Mouse (Mus musculus): ENCODE measurements around the gene Usp5. TPM values are rescaled to one million over a fixed set of nuclear protein-coding genes. Genes with fewer than 3 reads are reported as not detected.
A peak's percentile ranks its signal among the peaks of the same experiment; 100 is the strongest.
"Not testable (repeated sequence)": the region's sequence is repeated elsewhere in the genome, so short reads cannot be mapped to it uniquely, and the experiment has no call there.

Gene Usp5
- total RNA-seq, 4 experiments from 2014 or later = 134 to 158 (median 154) TPM

DNA sequence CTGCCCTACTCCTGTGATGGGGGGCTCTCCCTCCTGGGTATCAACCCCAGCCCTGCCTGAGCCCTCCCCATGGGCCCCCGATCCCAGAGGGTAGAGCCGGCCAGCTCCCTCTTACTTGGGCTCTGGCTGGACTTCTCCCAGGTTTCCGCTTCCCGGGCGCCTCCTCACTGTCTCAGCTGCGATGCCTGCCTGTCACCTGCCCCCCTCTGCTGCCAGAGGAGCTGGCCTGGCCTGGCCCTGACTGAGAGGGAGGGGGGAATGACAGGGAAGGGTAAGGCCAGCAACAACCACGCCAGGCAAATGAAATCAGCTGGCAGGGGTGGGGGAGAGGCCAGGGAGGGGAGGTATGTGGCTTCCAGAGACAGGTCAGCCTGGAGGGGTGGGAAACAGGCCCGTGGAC, 10.5 kb upstream of the Usp5 start:
- DNase-seq = no peak

GRCm38 (mm10) chr6:124836411-124836810, 7.1 kb upstream of the Usp5 start:
- DNase-seq = no peak

- no peak for DNase-seq
These were observed 6.2 kb upstream of the Usp5 start for GRCm38 (mm10) chr6:124835531-124835930.

DNA sequence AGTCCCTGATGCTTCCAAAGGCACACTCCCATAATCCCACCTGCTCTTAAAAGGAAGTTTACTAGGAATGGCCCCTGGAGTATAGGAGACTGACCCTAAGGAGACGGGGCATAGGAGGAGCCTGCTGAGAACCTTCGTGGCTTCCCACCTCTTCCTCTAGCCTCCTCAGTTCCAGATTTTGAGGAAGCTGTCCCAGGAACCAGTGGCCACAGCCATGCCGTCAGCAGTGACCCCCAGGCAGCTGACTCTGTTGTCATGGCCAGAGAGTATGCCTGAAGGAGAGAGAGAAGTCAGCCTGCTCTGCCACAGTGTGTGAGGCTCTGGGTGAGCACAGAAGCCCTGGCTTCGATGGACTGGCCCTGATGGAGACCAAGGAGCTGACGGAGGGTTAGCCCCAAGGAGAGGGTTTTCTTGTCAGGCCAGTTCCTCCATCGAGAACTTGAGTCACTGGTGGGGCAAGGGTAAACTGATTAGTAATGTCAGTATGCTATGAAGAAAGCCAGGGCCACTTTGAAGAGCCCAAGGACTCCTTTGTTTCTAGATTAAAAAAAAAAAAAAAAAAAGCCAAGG, 5.3 kb upstream of the Usp5 start:
- no peak for DNase-seq

GRCm38 (mm10) chr6:124831649-124832048, 2.4 kb upstream of the Usp5 start:
- no peak for DNase-seq

- not testable (repeated sequence) for DNase-seq
These were observed 1.9 kb upstream of the Usp5 start for GRCm38 (mm10) chr6:124831199-124831598.

- peak; percentile 93 for DNase-seq
These were observed 766 bp upstream of the Usp5 start for GRCm38 (mm10) chr6:124829799-124830700.

DNA sequence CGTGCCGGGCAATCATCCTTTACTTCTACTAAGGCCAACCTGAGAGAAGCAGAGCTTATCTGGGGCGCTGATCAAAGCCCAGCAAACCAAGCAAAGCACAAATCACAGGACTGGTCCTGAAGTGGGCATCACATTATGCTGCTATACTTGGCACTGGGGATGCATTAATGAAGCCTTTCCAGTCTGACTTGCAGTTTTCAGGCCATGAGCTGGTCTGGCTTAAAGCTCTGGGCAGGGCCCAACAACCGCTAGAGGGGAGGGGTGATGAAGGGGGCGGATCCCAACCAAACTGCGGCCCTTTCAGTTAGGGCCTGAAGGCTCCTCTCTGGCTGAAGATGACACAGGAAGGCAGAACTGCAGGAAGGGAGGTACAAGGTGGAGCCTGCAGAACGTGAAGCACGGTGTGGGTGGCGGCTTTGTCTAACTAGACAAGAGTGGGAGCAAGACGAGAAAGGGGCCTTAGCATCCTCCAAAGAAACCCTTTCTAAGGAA, 1.1 kb downstream of the Usp5 start:
- DNase-seq = peak; percentile 65

GRCm38 (mm10) chr6:124822049-124822448, 7.2 kb downstream of the Usp5 start:
- DNase-seq = no peak

DNA sequence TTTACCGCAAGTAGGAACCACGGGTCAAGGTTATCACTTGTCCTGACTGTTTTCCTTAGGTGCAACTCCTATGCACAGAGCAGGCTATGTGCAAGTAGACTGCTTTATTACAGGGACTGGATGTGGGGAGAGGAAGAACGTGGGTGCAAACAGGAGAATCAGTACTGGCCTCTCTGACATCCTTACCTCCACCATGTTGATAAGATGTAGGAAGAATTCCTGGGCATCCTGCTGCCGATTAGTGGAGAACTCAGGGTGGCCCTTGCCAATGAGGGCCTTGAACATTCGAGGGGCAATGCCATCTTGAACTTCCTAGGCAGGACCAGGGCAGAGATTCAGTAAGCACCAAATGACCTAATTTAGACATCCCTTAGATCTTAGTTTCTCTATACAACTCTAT, 8.4 kb downstream of the Usp5 start:
- no peak for DNase-seq

DNA sequence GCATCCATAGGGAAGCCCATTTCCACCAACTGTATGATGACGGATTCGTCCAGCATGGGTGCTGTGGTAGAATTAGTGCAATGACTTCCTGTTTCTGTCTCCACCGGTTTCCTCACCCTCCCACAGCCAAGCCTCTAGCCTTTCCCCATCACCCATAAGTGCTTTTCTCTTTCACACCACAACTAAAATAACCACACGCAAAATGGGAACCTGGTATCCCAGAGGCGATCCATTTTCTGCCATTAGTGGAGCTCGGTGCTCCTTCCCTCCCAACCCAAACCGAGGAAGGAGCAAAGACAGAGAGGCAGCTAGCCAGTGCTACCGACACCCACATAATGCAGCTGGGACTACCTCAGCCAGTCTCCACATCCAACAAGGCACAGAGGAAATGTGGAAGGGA, 11.3 kb downstream of the Usp5 start:
- no peak for DNase-seq

DNA sequence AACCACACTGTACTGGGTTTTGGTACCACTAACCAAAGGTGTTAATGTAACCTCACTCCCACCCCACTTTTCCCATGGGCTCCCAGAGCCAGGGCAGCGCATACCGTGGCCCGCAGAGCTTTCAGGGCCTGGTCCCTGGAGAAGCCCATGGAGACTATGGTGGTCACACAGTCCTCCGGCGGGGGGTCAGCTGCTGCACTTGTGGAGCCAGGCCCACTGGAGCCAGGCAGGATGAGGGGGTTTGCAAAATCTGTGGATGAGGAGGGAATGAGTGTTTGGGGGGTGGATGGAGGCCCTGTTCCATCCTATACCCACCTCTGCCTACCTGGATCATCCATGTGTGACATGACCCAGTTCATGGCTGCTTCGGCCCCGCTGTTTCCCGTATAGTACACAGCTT, 11.7 kb downstream of the Usp5 start:
- no peak for DNase-seq

- DNase-seq = no peak
These were observed 12.2 kb downstream of the Usp5 start for GRCm38 (mm10) chr6:124817125-124817524.

DNA sequence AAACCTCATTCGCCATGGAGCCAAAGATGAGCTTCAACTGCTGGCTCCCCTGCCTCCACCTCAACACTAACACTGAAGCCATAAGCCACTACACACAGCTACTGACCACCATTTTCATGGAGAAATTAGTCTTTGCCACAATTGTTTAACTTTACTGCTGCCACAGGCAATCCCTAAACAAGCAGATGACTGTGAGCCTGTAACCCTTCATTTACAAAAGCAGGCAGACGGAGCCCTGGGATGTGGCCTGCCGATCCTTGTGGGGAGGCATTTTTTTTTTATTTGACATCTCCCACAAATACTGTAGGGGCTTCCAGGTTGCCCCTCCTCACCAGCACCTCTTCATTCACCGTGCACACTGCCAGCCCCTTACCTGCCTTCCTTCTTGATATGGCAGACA, 12.7 kb downstream of the Usp5 start:
- DNase-seq = no peak

GRCm38 (mm10) chr6:124814858-124815774, 14.2 kb downstream of the Usp5 start:
- no peak for DNase-seq

DNA sequence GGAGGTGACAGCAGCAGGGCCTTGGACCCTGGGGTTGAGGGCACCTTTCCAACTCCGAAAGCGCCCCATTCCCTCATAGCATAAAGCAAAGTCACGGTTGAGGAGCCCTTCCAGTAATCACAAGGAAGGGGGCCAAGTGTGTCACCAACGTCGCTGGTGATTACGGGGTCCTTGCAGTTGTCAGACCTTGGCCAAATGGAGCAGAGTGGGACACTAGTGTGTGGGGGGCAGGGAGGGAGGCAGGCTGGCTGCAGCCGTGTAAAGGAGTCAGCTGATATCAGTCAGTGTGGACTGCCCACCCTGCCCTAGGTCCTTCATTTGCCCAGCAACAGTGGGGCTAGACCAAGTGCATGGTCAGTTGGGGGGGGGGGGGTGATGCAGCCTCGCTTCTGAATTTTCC, 14.8 kb downstream of the Usp5 start:
- no peak for DNase-seq

DNA sequence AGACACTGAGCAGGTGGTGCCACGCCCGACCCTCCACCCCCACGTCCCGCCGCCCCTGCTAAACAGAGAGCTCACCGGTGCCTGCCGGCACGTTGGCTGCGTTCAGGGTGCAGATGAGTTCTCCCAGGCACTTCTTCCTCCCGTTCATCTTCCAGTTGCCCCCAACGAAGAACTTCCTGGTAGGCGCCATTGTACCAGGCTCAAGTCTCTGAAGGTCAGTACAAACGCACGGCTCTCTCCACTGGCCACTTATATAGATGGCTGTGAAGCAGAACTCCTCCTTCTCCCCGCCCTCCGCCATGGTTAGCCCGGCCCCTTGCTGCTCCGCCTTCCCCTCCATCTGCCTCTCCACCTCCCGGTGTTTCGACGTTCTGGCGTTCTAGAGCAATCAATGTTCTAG, 15.4 kb downstream of the Usp5 start, which contains the start of gene Tpi1:
Gene Tpi1 (minus strand): TSS at position 364 of the 400 bp plus-strand sequence.
- DNase-seq = peak; percentile 90

- DNase-seq = peak; percentile 58
These were observed 15.8 kb downstream of the Usp5 start for GRCm38 (mm10) chr6:124813496-124813895.

- DNase-seq = no peak
These were observed 16.4 kb downstream of the Usp5 start for GRCm38 (mm10) chr6:124812848-124813247.

GRCm38 (mm10) chr6:124811701-124812560, 17.4 kb downstream of the Usp5 start:
- no peak for DNase-seq

- DNase-seq = no peak
These were observed 17.9 kb downstream of the Usp5 start for GRCm38 (mm10) chr6:124811403-124811665.

Data from adrenal gland, adult 8-10 months (tissue).